Mouse (Mus musculus) lung, postnatal 0 days (tissue): ENCODE data around the gene Ddx47. TPM values are rescaled to one million over a fixed set of nuclear protein-coding genes. Genes with fewer than 3 reads are reported as not detected.
A peak's percentile ranks its signal among the peaks of the same experiment; 100 is the strongest.

Experiments
- ATAC-seq: fragments of 200-750 bp; cut with Nextera tagmentation; 2 replicates; pipeline ENCODE4 v1.8.0; 2017; ENCODE audit warnings: moderate library complexity
- DNase-seq: peaks from one replicate; pipeline ENCODE4 v3.0.0-alpha.2; 2016; ENCODE audit warnings: low spot score
- H3K27ac ChIP-seq: fragments of 300-500 bp; sonication (generic); 2 replicates; pipeline ENCODE4 v1.5.1; 2014; ENCODE audit warnings: antibody characterized with exemption, mild to moderate bottlenecking, low read length, mixed read lengths
- H3K27me3 ChIP-seq: fragments of 300-500 bp; sonication (generic); replicated peaks from 2 replicates; pipeline ENCODE4 v1.6.1; 2014; ENCODE audit warnings: low read length, mixed read lengths; ENCODE audit not compliant: insufficient read depth
- H3K36me3 ChIP-seq: fragments of 300-500 bp; sonication (generic); 2 replicates; pipeline ENCODE4 v1.6.1; 2014; ENCODE audit warnings: low read length, mixed read lengths; ENCODE audit not compliant: insufficient read depth
- H3K4me1 ChIP-seq: fragments of 300-500 bp; sonication (generic); 2 replicates; pipeline ENCODE4 v1.6.1; 2014; ENCODE audit warnings: antibody characterized with exemption, low read depth, low read length, mixed read lengths; ENCODE audit not compliant: insufficient read depth
- H3K4me2 ChIP-seq: fragments of 300-500 bp; sonication (generic); replicated peaks from 2 replicates; pipeline ENCODE4 v1.6.1; 2014; ENCODE audit warnings: low read depth, mild to moderate bottlenecking, low read length, moderate library complexity, mixed read lengths
- H3K4me3 ChIP-seq: fragments of 300-500 bp; sonication (generic); 2 replicates; pipeline ENCODE4 v1.5.1; 2014; ENCODE audit warnings: low read depth, low read length
- H3K9ac ChIP-seq: fragments of 300-500 bp; sonication (generic); replicated peaks from 2 replicates; pipeline ENCODE4 v1.6.1; 2014; ENCODE audit warnings: low read depth, mild to moderate bottlenecking
- H3K9me3 ChIP-seq: fragments of 300-500 bp; sonication (generic); 2 replicates; pipeline ENCODE4 v1.6.1; 2016; ENCODE audit warnings: low read length, mixed read lengths
- CTCF ChIP-seq: IDR thresholded peaks from 2 replicates; pipeline ENCODE4 v1.5.1; 2016; ENCODE audit warnings: antibody characterized with exemption, mild to moderate bottlenecking
- EP300 ChIP-seq: IDR thresholded peaks from 2 replicates; pipeline ENCODE4 v1.6.1; 2016; ENCODE audit warnings: antibody characterized with exemption, mild to moderate bottlenecking, control low read depth
- WGBS: fragments of 180-500 bp; shearing (Covaris S2); extraction: QIAGEN DNeasy Blood & Tissue Kit; methylation state at CpG from one replicate; pipeline ENCODE4 v1.1.7; 2014; 5-methylcytosine and 5-hydroxymethylcytosine counted together
- polyA plus RNA-seq: library from polyadenylated mRNA; unstranded; fragments of >200 nt; fragmentation: Nextera tagmentation; extraction: Ambion mirVana; gene quantifications from 2 replicates; pipeline ENCODE4 v1.2.1, GENCODE M21; 2015

Ddx47 gene
- polyA plus RNA-seq, 1 experiment from 2014 or later: 97.1 TPM

- DNase-seq: no peak
- ATAC-seq: peak; percentile 80
- H3K27me3 ChIP-seq: no peaks in the 10 kb centered on the region
Observed at GRCm38 (mm10) chr6:135055882-135056281, 44.5 kb downstream of the Ddx47 start.

GRCm38 (mm10) chr6:135060728-135061127, 49.3 kb downstream of the Ddx47 start:
- WGBS: 92% methylated on average over 4 of the region's 4 CpGs
- DNase-seq (peak; percentile 52), ATAC-seq (0 out of 2 replicates have a peak, but pooled peaks have one; percentile 6)
- H3K27ac ChIP-seq: no peak overlapping the region
- no peak overlapping the region for H3K4me2 ChIP-seq
- H3K9me3 ChIP-seq: no peaks in the 10 kb centered on the region
- H3K4me1 ChIP-seq: no peaks in the 10 kb centered on the region; the same call in 1 of the 2 replicates
- H3K9ac ChIP-seq: no peak overlapping the region
- no peak overlapping the region for H3K4me3 ChIP-seq
- no peaks in the 10 kb centered on the region for H3K36me3 ChIP-seq
- TF ChIP-seq EP300 (peak; percentile 10; the same call in 1 of the 2 replicates), CTCF (no peak)
- no peaks in the 10 kb centered on the region for H3K27me3 ChIP-seq

More at GRCm38 (mm10) chr6:135055882-135056281, 44.5 kb downstream of the Ddx47 start:
- Histone ChIP-seq H3K9ac (no peak overlapping the region), H3K4me3 (no peak overlapping the region), H3K9me3 (no peaks in the 10 kb centered on the region), H3K36me3 (no peaks in the 10 kb centered on the region), H3K27ac (peak overlapping the region; percentile 38; the same call in 1 of the 2 replicates), H3K4me2 (no peak overlapping the region), H3K4me1 (no peaks in the 10 kb centered on the region; the same call in 1 of the 2 replicates)
- WGBS: 34% methylated on average over 4 of the region's 4 CpGs
- TF ChIP-seq CTCF: no peak
- no peak for TF ChIP-seq EP300

- no peak for TF ChIP-seq EP300
- TF ChIP-seq CTCF: no peak
- no peaks in the 10 kb centered on the region for H3K27me3 ChIP-seq
- WGBS: 59% methylated on average over 12 of the region's 12 CpGs
- H3K4me1 ChIP-seq: no peaks in the 10 kb centered on the region
- no peaks in the 10 kb centered on the region for H3K9me3 ChIP-seq
- H3K4me2 ChIP-seq: peak overlapping the region; percentile 68
- H3K27ac ChIP-seq: peak overlapping the region; percentile 93
- peak overlapping the region; percentile 63; the same call in 1 of the 2 replicates for H3K4me3 ChIP-seq
- peak overlapping the region; percentile 87; the same call in 1 of the 2 replicates for H3K9ac ChIP-seq
- no peak for DNase-seq
- ATAC-seq: no peak
- H3K36me3 ChIP-seq: no peaks in the 10 kb centered on the region
Observed at GRCm38 (mm10) chr6:135064621-135065020, 53.2 kb downstream of the Ddx47 start.

GRCm38 (mm10) chr6:135065236-135065957, 54.0 kb downstream of the Ddx47 start, which contains the start of gene Gprc5a:
Gene Gprc5a (plus strand): TSS chr6:135065651.
- no peak for TF ChIP-seq CTCF
- peak; percentile 92 for TF ChIP-seq EP300
- Histone ChIP-seq H3K27ac (peak within 1 kb of the TSS; percentile 93), H3K27me3 (no peaks in the 10 kb centered on the region), H3K4me3 (peak within 1 kb of the TSS; percentile 63), H3K4me1 (no peaks in the 10 kb centered on the region), H3K36me3 (no peaks in the 10 kb centered on the region), H3K4me2 (peak within 1 kb of the TSS; percentile 68), H3K9me3 (no peaks in the 10 kb centered on the region), H3K9ac (peak within 1 kb of the TSS; percentile 87)
- under 1% methylated on average over 43 of the region's 44 CpGs for WGBS
- peak; percentile 86 for ATAC-seq
- peak; percentile 98 for DNase-seq

- Histone ChIP-seq H3K9ac (peak overlapping the region; percentile 87), H3K36me3 (no peaks in the 10 kb centered on the region), H3K27ac (peak overlapping the region; percentile 93), H3K4me2 (peak overlapping the region; percentile 68), H3K4me1 (no peaks in the 10 kb centered on the region), H3K9me3 (no peaks in the 10 kb centered on the region), H3K27me3 (no peaks in the 10 kb centered on the region), H3K4me3 (peak overlapping the region; percentile 63)
- TF ChIP-seq EP300 (peak; percentile 67), CTCF (no peak)
- ATAC-seq (peak; percentile 19), DNase-seq (peak; percentile 76)
- WGBS: 47% methylated on average over 6 of the region's 6 CpGs
Observed at GRCm38 (mm10) chr6:135066795-135067445, 55.5 kb downstream of the Ddx47 start.

GRCm38 (mm10) chr6:135068221-135068620, 56.8 kb downstream of the Ddx47 start:
- TF ChIP-seq EP300 (peak; percentile 95), CTCF (no peak)
- 42% methylated on average over 5 of the region's 5 CpGs for WGBS

More at GRCm38 (mm10) chr6:135068221-135068620, 56.8 kb downstream of the Ddx47 start:
- ATAC-seq (peak; percentile 35), DNase-seq (peak; percentile 86)
- Histone ChIP-seq H3K27me3 (no peaks in the 10 kb centered on the region), H3K9ac (peak overlapping the region; percentile 41; the same call in 1 of the 2 replicates), H3K4me1 (no peaks in the 10 kb centered on the region), H3K9me3 (no peaks in the 10 kb centered on the region), H3K27ac (peak overlapping the region; percentile 93), H3K4me3 (peak overlapping the region; percentile 23; the same call in 1 of the 2 replicates), H3K36me3 (no peaks in the 10 kb centered on the region), H3K4me2 (peak overlapping the region; percentile 68)
